Mouse (Mus musculus) embryo, embryonic 10.5 days (tissue): ENCODE measurements around the gene Frs2.
A peak's percentile ranks its signal among the peaks of the same experiment; 100 is the strongest.
"Not testable (repeated sequence)": the region's sequence is repeated elsewhere in the genome, so short reads cannot be mapped to it uniquely, and the experiment has no call there.

Experiments
- DNase-seq: peaks from one replicate; pipeline ENCODE4 v3.0.0-alpha.2; 2015; ENCODE audit warnings: low spot score

Gene Frs2

GRCm38 (mm10) chr10:117043497-117044166 is 104.7 kb downstream of the Frs2 start:
- not testable (repeated sequence) for DNase-seq

GRCm38 (mm10) chr10:117042295-117042694 is 106.0 kb downstream of the Frs2 start:
- DNase-seq, result no peak

- DNase-seq, result peak; percentile 60
These were observed 108.0 kb downstream of the Frs2 start for GRCm38 (mm10) chr10:117040355-117040754.

- peak; percentile 89 for DNase-seq
These were observed 114.5 kb downstream of the Frs2 start for GRCm38 (mm10) chr10:117033785-117034184.

- DNase-seq, result no peak
These were observed 117.2 kb downstream of the Frs2 start for GRCm38 (mm10) chr10:117031160-117031559.

- DNase-seq, result no peak
These were observed 122.2 kb downstream of the Frs2 start for GRCm38 (mm10) chr10:117026176-117026575.

GRCm38 (mm10) chr10:117025776-117026175 is 122.6 kb downstream of the Frs2 start:
- not testable (repeated sequence) for DNase-seq

- no peak for DNase-seq
These were observed 124.6 kb downstream of the Frs2 start for GRCm38 (mm10) chr10:117023693-117024092.

GRCm38 (mm10) chr10:117021020-117021754 is 127.1 kb downstream of the Frs2 start:
- peak; percentile 89 for DNase-seq
